Mouse (Mus musculus) hindlimb bud, embryonic 11.5 days (tissue): ENCODE measurements around the gene Aacs.
"Not testable (repeated sequence)": the region's sequence is repeated elsewhere in the genome, so short reads cannot be mapped to it uniquely, and the experiment has no call there.

Source experiments
- DNase-seq: peaks from one replicate; pipeline ENCODE4 v3.0.0-alpha.2; 2012; ENCODE audit warnings: low read depth, low spot score; ENCODE audit errors: extremely low spot score

The Aacs gene

DNA sequence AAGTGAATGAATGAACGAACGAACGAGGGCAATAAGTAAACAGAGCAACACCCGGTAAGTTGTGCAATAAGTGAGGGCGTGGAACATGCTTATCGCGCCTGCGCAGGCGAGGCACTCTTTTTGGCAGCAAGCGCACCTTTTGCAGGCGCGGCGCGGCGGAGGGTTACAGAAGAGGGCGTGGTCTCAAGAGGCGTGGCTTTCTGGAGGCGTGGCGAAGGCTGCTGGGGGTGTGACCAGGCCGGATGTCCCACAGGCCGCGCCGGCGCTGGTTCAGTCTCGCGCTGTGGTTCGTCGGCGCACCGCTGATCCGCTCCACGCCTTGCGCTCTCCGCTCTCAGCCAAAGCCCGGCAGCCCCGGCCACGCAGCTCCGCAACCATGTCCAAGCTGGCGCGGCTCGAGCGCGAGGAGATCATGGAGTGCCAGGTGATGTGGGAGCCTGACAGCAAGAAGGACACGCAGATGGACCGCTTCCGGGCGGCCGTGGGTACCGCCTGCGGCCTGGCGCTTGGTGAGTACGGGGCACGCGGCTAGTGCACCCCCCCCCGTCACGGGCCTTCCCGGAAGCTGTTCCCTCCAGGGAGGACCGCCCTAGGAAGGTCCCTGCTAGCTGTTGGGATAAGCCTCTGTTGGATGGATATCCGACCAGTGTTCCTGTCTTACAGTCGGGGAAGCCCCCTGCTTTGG is at the start of gene Aacs:
Gene Aacs (plus strand): TSS at position 214 of the 685 bp plus-strand sequence.
- peak; percentile 79 for DNase-seq

- DNase-seq = no peak
Observed at GRCm38 (mm10) chr5:125426343-125426742, 49.3 kb upstream of the Aacs start.

DNA sequence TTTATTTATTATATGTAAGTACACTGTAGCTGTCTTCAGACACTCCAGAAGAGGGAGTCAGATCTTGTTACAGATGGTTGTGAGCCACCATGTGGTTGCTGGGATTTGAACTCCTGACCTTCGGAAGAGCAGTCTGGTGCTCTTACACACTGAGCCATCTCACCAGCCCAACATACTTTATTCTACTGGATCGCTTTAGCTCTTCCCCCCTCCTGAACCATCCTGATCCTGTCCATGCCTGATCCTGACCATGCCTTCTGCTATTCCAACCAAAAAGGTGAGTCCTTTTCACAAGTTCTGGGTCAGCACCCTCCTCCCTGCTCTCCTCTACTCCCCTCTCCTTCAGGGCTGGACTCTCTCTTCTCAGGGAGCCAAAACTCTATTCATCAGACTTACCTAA is 43.3 kb upstream of the Aacs start:
- not testable (repeated sequence) for DNase-seq

- peak; percentile 67 for DNase-seq
Observed at GRCm38 (mm10) chr5:125433793-125434337, 41.7 kb upstream of the Aacs start, which contains the start of gene Dhx37. Gene Dhx37 (minus strand): TSS chr5:125434121.

GRCm38 (mm10) chr5:125434347-125434746 is 41.3 kb upstream of the Aacs start:
- not testable (repeated sequence) for DNase-seq

- no peak for DNase-seq
Observed at GRCm38 (mm10) chr5:125440583-125441233, 34.9 kb upstream of the Aacs start.

- no peak for DNase-seq
Observed at GRCm38 (mm10) chr5:125441234-125442114, 34.1 kb upstream of the Aacs start, which contains the start of gene Bri3bp. Gene Bri3bp (plus strand): TSS chr5:125441568.

DNA sequence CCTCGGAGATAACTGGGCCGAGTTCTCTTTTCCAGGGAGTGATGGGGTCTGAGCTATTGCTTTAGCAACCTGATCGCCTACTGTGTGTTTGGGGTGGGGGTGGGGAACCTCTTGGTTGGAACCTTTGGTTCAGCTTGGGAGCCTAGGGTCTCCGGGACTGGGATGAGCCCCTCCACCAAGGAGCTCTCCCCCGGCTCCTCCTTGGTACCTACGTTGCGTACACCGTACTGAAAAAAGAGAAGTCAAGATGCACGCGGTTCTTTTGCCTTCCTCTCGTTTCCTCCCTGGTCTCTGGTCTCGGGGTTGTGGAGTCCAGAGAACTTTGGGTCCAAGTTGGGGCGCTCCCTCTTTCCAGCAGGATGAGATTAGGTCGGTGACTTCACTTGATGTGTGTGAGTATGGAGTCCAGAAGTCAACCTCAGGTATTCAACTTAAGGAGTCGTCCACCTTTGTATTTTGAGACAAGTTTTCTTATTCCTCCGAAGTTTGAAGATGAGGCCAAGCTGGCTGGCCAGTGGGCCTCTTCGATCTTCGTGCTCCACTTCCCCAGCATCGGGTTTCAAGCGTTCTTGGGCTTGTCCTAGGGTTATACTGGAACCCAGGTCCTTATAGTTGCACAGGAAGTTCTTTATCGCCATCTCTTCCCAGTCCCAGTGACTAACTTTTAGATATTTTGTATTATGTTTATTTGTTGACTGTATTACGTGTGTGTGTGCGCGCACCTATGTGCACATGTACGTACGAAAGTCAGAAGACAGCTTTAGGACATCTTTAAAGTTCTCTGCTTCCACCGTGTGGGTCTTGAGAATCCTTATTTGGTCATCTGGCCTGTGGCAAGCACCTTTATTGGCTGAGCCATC is 33.2 kb upstream of the Aacs start:
- no peak for DNase-seq

GRCm38 (mm10) chr5:125443335-125443734 is 32.3 kb upstream of the Aacs start:
- no peak for DNase-seq

DNA sequence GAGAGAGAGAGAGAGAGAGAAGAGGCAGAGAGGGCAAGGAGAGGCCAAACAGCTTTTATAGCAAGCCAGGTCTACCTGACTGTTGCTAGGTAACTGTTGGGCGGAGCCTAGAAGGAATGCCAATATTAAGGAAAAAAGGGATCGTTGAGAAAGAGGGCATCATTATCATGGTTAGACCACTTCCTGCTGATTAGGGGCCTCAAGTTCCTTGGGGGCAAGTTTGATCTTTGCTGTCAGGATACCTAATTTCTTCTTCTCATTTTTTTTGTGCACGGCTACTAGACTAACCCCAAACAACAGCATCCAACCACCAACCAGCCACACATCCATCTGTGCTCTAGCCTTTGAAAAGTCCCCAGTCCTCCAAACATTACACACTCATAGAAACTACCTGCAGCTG is 31.7 kb upstream of the Aacs start:
- no peak for DNase-seq

GRCm38 (mm10) chr5:125444554-125444953 is 31.1 kb upstream of the Aacs start:
- no peak for DNase-seq

GRCm38 (mm10) chr5:125446344-125446743 is 29.3 kb upstream of the Aacs start:
- no peak for DNase-seq

DNA sequence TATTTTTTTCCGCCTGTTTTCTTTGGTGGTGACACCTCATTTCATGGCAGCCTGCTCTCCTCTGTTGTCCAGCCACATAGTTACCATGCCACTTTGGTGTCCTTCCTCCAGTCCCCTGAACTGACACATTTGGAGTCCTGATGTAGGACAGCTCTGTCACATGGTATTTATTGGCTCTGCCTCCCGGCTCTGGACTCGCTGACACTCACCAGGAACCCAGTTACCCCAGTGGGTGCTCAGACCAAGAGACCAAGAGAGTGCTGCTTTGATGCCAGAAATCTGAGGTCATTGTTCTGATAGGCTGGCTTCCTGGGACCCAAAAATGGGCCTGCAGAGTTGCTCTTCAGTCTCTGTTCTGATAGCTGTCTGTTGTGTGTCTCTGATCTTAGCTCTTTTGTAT is 27.6 kb upstream of the Aacs start:
- no peak for DNase-seq

GRCm38 (mm10) chr5:125448631-125449030 is 27.0 kb upstream of the Aacs start:
- DNase-seq = no peak

GRCm38 (mm10) chr5:125449306-125449705 is 26.3 kb upstream of the Aacs start:
- no peak for DNase-seq

DNA sequence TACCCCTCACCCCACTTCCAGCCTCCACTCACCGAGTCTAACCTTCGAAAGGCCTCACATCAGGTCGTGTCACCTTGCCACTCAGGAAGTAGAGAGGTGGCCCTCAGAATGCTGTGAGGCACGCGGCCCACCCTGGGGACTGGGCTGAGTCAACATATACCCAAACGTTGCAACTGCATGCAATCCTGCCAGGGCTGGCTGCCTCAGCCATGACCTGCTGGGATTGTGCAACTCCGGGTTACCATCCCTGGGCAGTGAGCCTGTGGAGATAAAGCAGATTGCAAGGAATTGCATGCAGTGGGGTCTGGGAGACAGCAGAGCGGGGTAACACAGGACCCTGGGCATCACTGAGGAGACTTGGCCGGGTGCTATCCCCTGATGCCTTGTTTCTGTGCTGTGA is 23.0 kb upstream of the Aacs start:
- DNase-seq = no peak

GRCm38 (mm10) chr5:125456100-125456499 is 19.5 kb upstream of the Aacs start:
- no peak for DNase-seq

- DNase-seq = no peak
Observed at GRCm38 (mm10) chr5:125457538-125457937, 18.1 kb upstream of the Aacs start.

GRCm38 (mm10) chr5:125460574-125460973 is 15.0 kb upstream of the Aacs start:
- no peak for DNase-seq

GRCm38 (mm10) chr5:125461868-125462445 is 13.7 kb upstream of the Aacs start:
- DNase-seq = no peak
